Mouse (Mus musculus) yolk sac, embryonic 10.5 days (tissue): Measurements from ENCODE around the gene Ccdc73.
A peak's percentile ranks its signal among the peaks of the same experiment; 100 is the strongest.
"Not testable (repeated sequence)": the region's sequence is repeated elsewhere in the genome, so short reads cannot be mapped to it uniquely, and the experiment has no call there.

Source experiments
- DNase-seq: peaks from one replicate; pipeline ENCODE4 v3.0.0-alpha.2; 2017; ENCODE audit warnings: low spot score

Gene Ccdc73

DNA sequence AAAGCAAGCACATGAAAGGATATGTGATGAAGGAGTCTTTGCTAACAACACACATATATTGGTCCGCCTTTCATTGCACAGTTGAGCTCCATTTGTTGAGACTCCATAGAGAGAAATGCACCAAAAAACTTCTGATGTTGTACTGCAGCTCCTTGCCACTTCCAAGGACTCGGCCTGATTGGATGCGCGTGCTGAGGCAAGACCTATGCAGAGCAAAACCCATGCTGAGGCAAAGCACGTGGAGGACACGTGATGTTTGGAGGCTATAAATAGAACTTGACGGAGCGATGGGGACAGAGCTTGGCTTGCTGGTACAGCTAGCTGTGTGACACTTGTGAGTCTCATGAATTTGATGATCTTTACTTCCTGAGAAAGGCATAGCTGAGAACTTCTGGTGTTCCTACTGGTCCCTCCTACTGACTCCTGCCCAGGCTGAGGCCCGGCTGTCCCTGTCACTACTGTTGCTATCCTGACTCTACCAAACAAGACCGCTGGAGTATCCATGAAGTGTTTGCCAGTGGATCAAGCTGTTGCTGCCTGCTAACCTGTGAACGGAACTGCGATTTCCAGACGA is at the start of gene Ccdc73:
TSS of gene Ccdc73 (plus strand) at position 524 of the 574 bp plus-strand sequence.
- DNase-seq = no peak

GRCm38 (mm10) chr2:104818763-104819162 is 48.8 kb upstream of the Ccdc73 start:
- DNase-seq = not testable (repeated sequence)

GRCm38 (mm10) chr2:104826191-104826590 is 41.4 kb upstream of the Ccdc73 start:
- no peak for DNase-seq

GRCm38 (mm10) chr2:104832486-104832885 is 35.1 kb upstream of the Ccdc73 start:
- no peak for DNase-seq

DNA sequence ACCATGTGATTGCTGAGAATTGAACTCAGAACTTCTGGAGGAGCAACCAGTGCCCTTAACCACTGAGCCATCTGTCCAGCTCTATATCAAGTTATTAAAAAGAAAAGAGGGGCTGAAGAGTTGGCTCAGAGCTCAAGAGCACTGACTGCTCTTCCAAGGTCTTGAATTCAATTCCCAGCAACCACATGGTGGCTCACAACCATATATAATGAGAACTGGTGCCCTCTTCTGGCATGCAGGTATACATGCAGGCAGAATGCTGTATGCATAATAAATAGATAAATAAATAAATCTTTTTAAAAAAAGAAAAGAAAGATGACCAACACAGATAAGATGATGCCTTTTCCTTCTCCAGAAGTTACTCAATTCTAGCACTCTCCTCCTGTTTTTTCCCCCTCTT is 26.6 kb upstream of the Ccdc73 start:
- DNase-seq = no peak

DNA sequence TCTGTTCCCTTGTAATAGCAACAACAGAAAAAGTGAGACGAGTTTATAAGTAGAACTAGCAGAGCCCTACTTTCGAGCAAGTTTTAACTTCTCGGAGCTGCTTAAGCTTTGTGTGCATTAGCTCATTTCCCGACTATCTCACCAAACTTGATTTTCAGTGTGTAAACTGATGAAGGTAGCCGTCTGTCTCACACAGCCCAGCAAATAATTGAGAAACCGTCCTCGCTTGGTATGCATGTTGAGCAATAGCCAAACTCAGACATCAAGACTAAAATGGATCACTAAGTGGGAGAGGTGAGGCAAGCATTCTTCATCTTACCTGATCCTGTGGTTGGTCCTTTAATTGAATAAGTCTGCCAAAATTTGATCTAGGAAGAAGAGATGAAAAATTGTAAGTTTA is 25.9 kb upstream of the Ccdc73 start:
- peak; percentile 35 for DNase-seq

DNA sequence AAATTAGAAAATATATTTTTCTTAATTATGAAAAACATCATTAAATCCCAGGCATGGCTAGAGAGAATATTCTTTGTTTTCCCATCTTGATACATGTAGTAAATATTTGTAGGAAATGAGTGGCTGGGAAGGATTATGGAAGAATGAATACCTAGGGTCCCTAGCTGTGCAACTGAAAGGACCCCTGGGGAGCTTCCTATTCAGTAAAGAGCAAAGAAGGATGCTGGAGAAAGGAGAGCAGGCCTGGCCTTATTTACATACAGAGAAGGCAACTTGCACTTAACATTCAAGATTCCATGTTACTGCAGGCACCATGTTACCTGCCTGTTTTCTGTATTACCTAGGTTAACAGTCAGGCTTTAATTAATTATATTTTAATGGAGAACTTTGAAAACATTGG is 25.0 kb upstream of the Ccdc73 start:
- DNase-seq = no peak

DNA sequence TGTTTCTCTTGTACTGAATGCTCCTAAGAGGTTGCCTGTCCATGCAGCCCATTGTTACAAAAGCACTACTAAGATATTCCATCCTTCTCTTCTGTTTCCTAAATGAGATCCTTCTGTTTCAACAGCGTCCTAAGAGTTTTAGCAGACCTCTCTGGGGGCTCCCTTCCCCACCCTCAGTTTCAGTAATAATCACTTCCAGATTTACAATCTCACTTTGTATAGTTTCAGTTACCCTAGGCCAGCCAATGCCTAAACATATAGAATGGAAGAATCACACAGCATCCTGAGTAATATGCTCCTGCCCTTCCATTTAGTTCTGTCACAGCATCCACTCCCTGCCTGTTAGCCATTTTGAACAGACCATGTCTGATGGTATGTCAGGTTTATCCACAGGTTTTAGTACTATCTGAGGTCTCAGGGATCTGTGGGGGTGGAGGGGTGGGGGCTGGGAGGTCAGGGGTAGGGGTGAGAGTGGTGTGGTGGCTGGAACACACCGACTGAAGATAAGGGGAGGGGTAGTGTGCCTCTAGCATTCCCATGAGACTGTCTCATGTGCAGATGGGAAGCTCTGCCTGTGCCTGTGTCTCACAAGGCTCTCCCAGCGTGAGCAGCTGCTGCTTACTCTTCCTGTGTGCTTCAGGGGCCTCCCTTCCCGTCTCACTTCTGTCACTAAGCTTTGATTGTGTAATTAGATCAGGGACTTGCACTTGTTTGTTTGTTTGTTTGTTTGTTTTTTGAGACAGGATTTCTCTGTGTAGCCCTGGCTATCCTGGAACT is 20.8 kb upstream of the Ccdc73 start:
- DNase-seq = no peak

DNA sequence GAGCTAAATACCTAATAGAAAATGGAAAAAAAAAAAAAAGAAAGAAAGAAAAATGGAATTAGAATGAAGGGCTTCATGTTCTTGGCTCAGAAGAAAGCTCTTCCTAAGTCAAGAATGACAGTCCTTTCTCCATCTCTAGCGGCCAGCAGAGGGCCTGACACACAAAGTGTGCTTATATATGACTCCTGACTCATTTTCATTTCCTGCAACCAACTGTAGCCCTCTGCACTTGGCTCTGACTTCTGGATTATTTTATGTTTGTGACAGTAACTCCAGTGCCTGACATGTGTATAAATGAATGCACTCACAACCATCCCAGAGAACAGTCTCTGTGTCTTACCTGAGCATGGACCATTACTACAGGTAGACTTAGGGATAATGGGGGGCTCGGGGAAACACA is 20.0 kb upstream of the Ccdc73 start:
- DNase-seq = no peak

- no peak for DNase-seq
Measured at GRCm38 (mm10) chr2:104848235-104849161, 19.1 kb upstream of the Ccdc73 start.

DNA sequence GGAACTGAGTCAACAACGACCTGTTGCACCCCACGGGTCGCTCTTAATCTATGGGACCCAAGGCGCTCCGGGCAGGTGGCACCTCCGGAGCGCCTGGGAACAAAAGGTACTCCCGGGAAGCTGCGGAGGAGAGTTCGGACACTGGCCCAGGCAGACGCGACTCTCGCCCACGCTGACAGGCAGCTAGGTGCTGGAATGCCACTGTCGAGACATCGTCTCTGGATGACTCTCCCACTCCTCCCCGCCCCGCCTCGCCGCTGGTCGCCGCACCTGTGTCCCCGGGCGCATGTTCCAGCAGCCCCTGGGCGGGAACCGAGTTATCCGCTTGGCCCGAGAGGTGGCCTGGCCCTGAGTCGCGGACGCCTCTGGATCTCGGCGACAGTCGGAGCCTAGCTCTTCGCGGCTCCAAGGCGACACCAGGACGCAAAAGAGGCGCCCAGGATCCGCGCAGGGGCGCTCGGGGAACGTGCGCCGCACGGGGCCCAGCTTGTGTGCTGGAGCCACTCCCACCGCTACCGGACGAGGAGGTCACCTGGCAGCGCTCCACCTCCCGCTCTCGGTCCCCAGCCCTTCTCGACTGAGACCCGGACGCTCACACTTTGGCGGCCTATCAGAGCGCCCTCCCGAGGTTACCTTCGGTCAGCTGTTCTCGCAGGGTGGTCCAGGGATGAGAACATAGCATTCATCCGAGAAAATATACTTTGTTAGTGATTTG is 18.2 kb upstream of the Ccdc73 start, which contains the start of gene Prrg4:
TSS of gene Prrg4 (minus strand) at position 601 of the 715 bp plus-strand sequence.
- DNase-seq = peak; percentile 72

DNA sequence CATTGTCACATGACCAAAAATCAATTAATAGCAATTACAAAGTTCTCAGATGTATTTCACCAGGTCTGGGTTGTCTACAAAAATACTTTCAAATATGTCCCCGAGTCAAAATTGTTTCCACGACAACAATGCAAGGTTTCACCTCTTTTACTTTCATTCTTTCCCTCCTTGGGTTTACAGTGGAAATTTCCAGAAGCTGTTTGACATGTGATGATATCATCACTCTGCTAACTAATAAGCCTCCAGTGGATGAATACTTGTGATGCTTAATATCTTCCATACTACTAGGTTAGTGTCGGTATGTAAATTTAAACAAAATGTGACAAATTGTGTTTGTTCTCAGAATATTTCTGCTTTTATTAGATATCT is 17.6 kb upstream of the Ccdc73 start:
- DNase-seq = no peak

GRCm38 (mm10) chr2:104851686-104852085 is 15.9 kb upstream of the Ccdc73 start:
- no peak for DNase-seq

DNA sequence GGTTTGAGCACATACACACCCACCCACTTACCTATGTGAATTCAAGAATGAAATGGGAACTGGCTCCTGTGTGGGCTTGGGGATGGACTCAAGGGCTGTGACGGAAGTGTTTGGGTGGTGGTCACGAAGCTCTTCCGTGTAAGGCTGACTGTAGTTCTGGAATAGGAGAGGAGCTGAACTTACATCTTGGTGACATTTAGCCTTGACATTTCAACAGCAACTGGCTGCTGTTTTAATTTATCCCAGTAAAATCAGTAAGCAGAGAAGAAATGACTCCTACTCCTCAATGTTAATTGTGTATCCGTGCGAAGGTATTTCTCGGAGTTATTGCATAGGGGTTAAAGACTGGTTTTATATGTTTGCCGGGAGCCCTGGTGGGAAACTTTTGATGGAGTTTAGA is 15.1 kb upstream of the Ccdc73 start:
- DNase-seq = no peak

DNA sequence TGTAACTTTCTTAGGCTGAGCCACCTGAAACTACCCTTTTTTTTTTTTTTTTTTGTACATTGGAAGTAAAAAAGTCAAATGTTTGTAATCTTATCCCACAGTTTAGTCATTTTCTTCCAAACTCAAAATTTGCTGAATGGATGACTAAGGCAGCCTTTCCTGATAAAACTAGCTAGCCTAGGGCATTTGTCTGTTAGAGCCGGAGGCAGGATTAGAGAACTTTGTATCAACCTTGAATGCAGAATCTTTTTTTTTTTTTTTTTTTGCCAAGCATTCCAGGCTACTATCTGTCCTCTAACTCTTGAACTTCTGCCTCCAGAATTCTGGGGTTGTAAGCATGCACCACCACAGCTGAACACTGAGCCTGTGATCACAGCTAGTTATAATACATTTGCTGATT is 12.8 kb upstream of the Ccdc73 start:
- DNase-seq = no peak

DNA sequence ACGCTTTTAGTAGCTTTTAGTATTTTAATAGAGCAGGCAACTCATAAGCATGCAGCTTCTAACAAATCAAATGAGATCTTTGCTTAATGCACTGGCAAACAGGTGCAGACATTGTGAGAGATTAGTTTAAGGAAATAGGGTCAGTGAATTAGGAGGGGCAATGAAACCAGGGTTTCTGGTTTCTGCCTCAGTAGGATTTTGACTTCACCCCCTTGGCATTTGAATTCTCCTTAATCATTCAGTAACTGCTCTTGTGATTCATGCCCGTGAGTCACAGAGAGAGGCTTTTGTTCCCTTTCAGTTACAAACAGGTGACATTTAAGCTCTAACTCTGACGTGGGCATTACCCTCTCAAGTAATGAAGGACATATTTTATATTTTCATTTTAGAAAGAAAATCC is 11.9 kb upstream of the Ccdc73 start:
- DNase-seq = no peak

DNA sequence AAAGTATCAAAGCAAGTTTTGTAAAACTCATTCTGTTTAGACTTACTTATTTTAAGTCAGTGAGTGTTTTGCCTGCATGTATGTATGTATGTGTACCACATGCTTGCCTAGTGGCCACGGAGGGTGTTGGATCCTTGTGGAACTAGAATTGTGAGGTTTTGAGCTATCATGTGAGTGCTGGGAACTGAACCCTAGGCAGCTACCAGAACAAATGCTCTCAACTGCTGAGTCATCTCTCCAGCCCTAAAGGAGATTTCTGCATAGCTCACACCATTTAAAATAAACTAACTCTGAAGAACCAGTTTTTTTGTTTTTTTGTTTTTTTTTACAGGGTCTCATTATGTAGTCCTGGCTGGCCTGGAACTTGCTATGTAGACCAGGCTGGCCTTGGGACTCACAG is 11.4 kb upstream of the Ccdc73 start:
- no peak for DNase-seq

GRCm38 (mm10) chr2:104858083-104858482 is 9.5 kb upstream of the Ccdc73 start:
- not testable (repeated sequence) for DNase-seq

GRCm38 (mm10) chr2:104859060-104859459 is 8.5 kb upstream of the Ccdc73 start:
- no peak for DNase-seq

GRCm38 (mm10) chr2:104860426-104860825 is 7.2 kb upstream of the Ccdc73 start:
- DNase-seq = no peak

- no peak for DNase-seq
Measured at GRCm38 (mm10) chr2:104864176-104864860, 3.3 kb upstream of the Ccdc73 start.
